Mouse (Mus musculus): ENCODE results near the gene Crlf3. TPM values are rescaled to one million over a fixed set of nuclear protein-coding genes. Genes with fewer than 3 reads are reported as not detected.

The Crlf3 gene
- total and polyA plus RNA-seq, 3 experiments: 106 to 152 (median 114) TPM

GRCm38 (mm10) chr11:80052456-80052855 lies 28.3 kb downstream of the Crlf3 start:
- no peak overlapping the region for H3K4me3 ChIP-seq (replicated peaks in 1 of 3; ENCODE audit: low read depth in 2 of 3, low read length in 2 of 3, poor library complexity in 1 of 3)
- H3K4me1 ChIP-seq (ENCODE audit: control insufficient read depth in 1 of 2, insufficient read depth in 2 of 2): peaks cover 0 to 43% of the 10 kb centered on the region in 2 experiments; a peak in 2 of 4 replicates
- H3K36me3 ChIP-seq (replicated peaks in 1 of 2; ENCODE audit: control insufficient read depth in 1 of 2, insufficient read depth in 1 of 2, low read length in 1 of 2): peaks cover 65 to 91% of the 10 kb centered on the region in 2 experiments
- TF ChIP-seq GABPA (IDR thresholded peaks at IDR 0.05; ENCODE audit: insufficient replicate concordance, low read depth, low read length) (no peak), UBTF (IDR thresholded peaks at IDR 0.05; ENCODE audit: low read depth, low read length) (no peak), IRF4 (IDR thresholded peaks at IDR 0.05; ENCODE audit: low read depth, low read length) (no peak), SIN3A (IDR thresholded peaks at IDR 0.05; ENCODE audit: low read length) (no peak), EP300 (IDR thresholded peaks at IDR 0.05; ENCODE audit: low read length) (no peak), JUND (conservative IDR thresholded peaks at IDR 0.05; ENCODE audit: low read depth, low read length) (no peak), MAFK (IDR thresholded peaks at IDR 0.05; ENCODE audit: insufficient replicate concordance, low read length) (no peak), MAZ (IDR thresholded peaks at IDR 0.05; ENCODE audit: low read depth, low read length) (no peak)
- H3K9me3 ChIP-seq (replicated peaks; ENCODE audit: low read length): no peaks in the 10 kb centered on the region
- H3K79me2 ChIP-seq (replicated peaks; ENCODE audit: control insufficient read depth, extremely low read depth, insufficient read depth, poor library complexity, severe bottlenecking): peaks cover 5% of the 10 kb centered on the region; the same call in 1 of the 2 replicates
- in situ Hi-C loops (cut with MboI; ENCODE audit: low pct_ligation_motif_present, low pct_unique_long_range_greater_than_20kb, low sequenced_read_pairs) (no loop called here), dilution Hi-C loops (cut with MboI; ENCODE audit: extremely low pct_ligation_motif_present, extremely low pct_unique_long_range_greater_than_20kb, low sequenced_read_pairs) (no loop called here)
- no peak for DNase-seq (ENCODE audit: extremely low read depth)
- H3K27ac ChIP-seq (ENCODE audit: insufficient read depth, low read depth): no peak overlapping the region
- H3K27me3 ChIP-seq (replicated peaks): no peaks in the 10 kb centered on the region
- H3K9ac ChIP-seq (ENCODE audit: insufficient read depth, low read depth): no peak overlapping the region
- no peak overlapping the region for H3K4me2 ChIP-seq (ENCODE audit: insufficient read depth, low read depth, poor library complexity, severe bottlenecking)

- dilution Hi-C loops (cut with MboI; ENCODE audit: extremely low pct_ligation_motif_present, extremely low pct_unique_long_range_greater_than_20kb, low sequenced_read_pairs): no loop called here
- DNase-seq (ENCODE audit: extremely low read depth): no peak
- H3K9ac ChIP-seq (ENCODE audit: insufficient read depth, low read depth): no peak overlapping the region
- no peaks in the 10 kb centered on the region for H3K27me3 ChIP-seq (replicated peaks)
- peaks cover 0 to 43% of the 10 kb centered on the region in 2 experiments; a peak in 2 of 4 replicates for H3K4me1 ChIP-seq (ENCODE audit: control insufficient read depth in 1 of 2, insufficient read depth in 2 of 2)
- in situ Hi-C loops (cut with MboI; ENCODE audit: low pct_ligation_motif_present, low pct_unique_long_range_greater_than_20kb, low sequenced_read_pairs): no loop called here
- H3K4me2 ChIP-seq (ENCODE audit: insufficient read depth, low read depth, poor library complexity, severe bottlenecking): no peak overlapping the region
- TF ChIP-seq SMC3 (IDR thresholded peaks at IDR 0.05; ENCODE audit: low read depth, low read length): no peak
- no peak for TF ChIP-seq TCF12 (IDR thresholded peaks at IDR 0.05; ENCODE audit: low read depth, low read length)
- no peak for TF ChIP-seq MYC (IDR thresholded peaks at IDR 0.05; ENCODE audit: low read depth, low read length)
- TF ChIP-seq USF2 (conservative IDR thresholded peaks at IDR 0.05; ENCODE audit: low read depth, low read length): no peak
- no peak for TF ChIP-seq MEF2A (IDR thresholded peaks at IDR 0.05; ENCODE audit: borderline replicate concordance, low read depth, low read length)
- no peak for TF ChIP-seq NELFE (IDR thresholded peaks at IDR 0.05; ENCODE audit: low read depth, low read length)
- TF ChIP-seq MAFK (IDR thresholded peaks at IDR 0.05; ENCODE audit: insufficient replicate concordance, low read length): no peak
- no peak for TF ChIP-seq MXI1 (IDR thresholded peaks at IDR 0.05; ENCODE audit: low read depth, low read length)
- TF ChIP-seq RAD21 (IDR thresholded peaks at IDR 0.05; ENCODE audit: low read depth, low read length): no peak
- no peak for TF ChIP-seq JUND (conservative IDR thresholded peaks at IDR 0.05; ENCODE audit: low read depth, low read length)
- TF ChIP-seq IRF4 (IDR thresholded peaks at IDR 0.05; ENCODE audit: low read depth, low read length): no peak
- no peak for TF ChIP-seq NRF1 (IDR thresholded peaks at IDR 0.05; ENCODE audit: low read depth, low read length)
- no peak for TF ChIP-seq CHD2 (IDR thresholded peaks at IDR 0.05; ENCODE audit: low read length)
- TF ChIP-seq USF1 (IDR thresholded peaks at IDR 0.05; ENCODE audit: low read depth, low read length): no peak
- TF ChIP-seq RCOR1 (conservative IDR thresholded peaks at IDR 0.05; ENCODE audit: low read depth, low read length): no peak
- no peak for TF ChIP-seq ZKSCAN1 (IDR thresholded peaks at IDR 0.05; ENCODE audit: borderline replicate concordance, low read depth, low read length)
- no peak for TF ChIP-seq MAX (IDR thresholded peaks at IDR 0.05; ENCODE audit: low read length)
- H3K27ac ChIP-seq (ENCODE audit: insufficient read depth, low read depth): no peak overlapping the region
- H3K79me2 ChIP-seq (replicated peaks; ENCODE audit: control insufficient read depth, extremely low read depth, insufficient read depth, poor library complexity, severe bottlenecking): peaks cover 2% of the 10 kb centered on the region; the same call in 1 of the 2 replicates
- no peaks in the 10 kb centered on the region for H3K9me3 ChIP-seq (replicated peaks; ENCODE audit: low read length)
- peaks cover 58 to 83% of the 10 kb centered on the region in 2 experiments for H3K36me3 ChIP-seq (replicated peaks in 1 of 2; ENCODE audit: control insufficient read depth in 1 of 2, insufficient read depth in 1 of 2, low read length in 1 of 2)
- H3K4me3 ChIP-seq (replicated peaks in 1 of 3; ENCODE audit: low read depth in 2 of 3, low read length in 2 of 3, poor library complexity in 1 of 3): no peak overlapping the region
Measured at GRCm38 (mm10) chr11:80050088-80050487, 30.7 kb downstream of the Crlf3 start.

Data from CH12.LX (cell line).